Mouse (Mus musculus) 416B (cell line): Measurements from ENCODE around the gene Nfat5.

Source experiments
- DNase-seq: peaks from one replicate; pipeline ENCODE4 v3.0.0; 2011; ENCODE audit warnings: low read depth

The Nfat5 gene

GRCm38 (mm10) chr8:107397665-107398064 is 104.4 kb downstream of the Nfat5 start:
- no peak for DNase-seq

GRCm38 (mm10) chr8:107399495-107399894 is 106.2 kb downstream of the Nfat5 start:
- no peak for DNase-seq

- no peak for DNase-seq
These were observed 108.6 kb downstream of the Nfat5 start for GRCm38 (mm10) chr8:107401866-107402265.

GRCm38 (mm10) chr8:107403038-107403781 is 109.9 kb downstream of the Nfat5 start, which contains the start of gene Nqo1:
TSS of gene Nqo1 (minus strand) at chr8:107403206.
- DNase-seq, result peak; percentile 96

- no peak for DNase-seq
These were observed 110.8 kb downstream of the Nfat5 start for GRCm38 (mm10) chr8:107404057-107404456.

GRCm38 (mm10) chr8:107405935-107406334 is 112.7 kb downstream of the Nfat5 start:
- no peak for DNase-seq

- peak; percentile 57 for DNase-seq
These were observed 118.1 kb downstream of the Nfat5 start for GRCm38 (mm10) chr8:107411391-107411790.

- no peak for DNase-seq
These were observed 119.3 kb downstream of the Nfat5 start for GRCm38 (mm10) chr8:107412552-107412951.

GRCm38 (mm10) chr8:107413881-107414280 is 120.6 kb downstream of the Nfat5 start:
- DNase-seq, result no peak

- no peak for DNase-seq
These were observed 123.7 kb downstream of the Nfat5 start for GRCm38 (mm10) chr8:107417001-107417400.

GRCm38 (mm10) chr8:107424176-107424575 is 130.9 kb downstream of the Nfat5 start:
- DNase-seq, result no peak

GRCm38 (mm10) chr8:107424597-107425229 is 131.4 kb downstream of the Nfat5 start, which contains the start of gene Nob1:
TSS of gene Nob1 (minus strand) at chr8:107425051.
- peak; percentile 97 for DNase-seq

GRCm38 (mm10) chr8:107425230-107425597 is 131.9 kb downstream of the Nfat5 start:
- DNase-seq, result no peak
